Mouse (Mus musculus) megakaryocyte, adult 5-6 weeks (primary cell): Measurements from ENCODE around the gene Tmie. TPM values are rescaled to one million over a fixed set of nuclear protein-coding genes. Genes with fewer than 3 reads are reported as not detected.
"Not testable (repeated sequence)": the region's sequence is repeated elsewhere in the genome, so short reads cannot be mapped to it uniquely, and the experiment has no call there.

Experiments used
- ATAC-seq: 2 replicates; pipeline ENCODE4 v1.8.0; 2016; ENCODE audit warnings: mild to moderate bottlenecking, inconsistent platforms; ENCODE audit not compliant: poor library complexity, severe bottlenecking
- total RNA-seq, 2 experiments: library from RNA; stranded (forward) in 1 of 2; stranded (reverse) in 1 of 2; fragments of 153-499, 151-499 nt in 1 of 2; fragments of 221-1000, 200-1000 nt in 1 of 2; gene quantifications; 2 replicates each; pipeline versions ENCODE4 v1.2.3 to v1.2.4; 2015 to 2017

Gene Tmie
- total RNA-seq, 2 experiments from 2014 or later, result not detected

- peak; percentile 60 for ATAC-seq
Measured at GRCm38 (mm10) chr9:110841438-110841837, 38.5 kb downstream of the Tmie start.

GRCm38 (mm10) chr9:110840905-110841304 lies 39.0 kb downstream of the Tmie start:
- peak; percentile 65 for ATAC-seq

- ATAC-seq, result no peak
Measured at GRCm38 (mm10) chr9:110836112-110836511, 43.8 kb downstream of the Tmie start.

- no peak for ATAC-seq
Measured at GRCm38 (mm10) chr9:110834961-110835360, 45.0 kb downstream of the Tmie start.

GRCm38 (mm10) chr9:110834411-110834810 lies 45.5 kb downstream of the Tmie start, which contains the start of gene Prss45:
Gene Prss45 (plus strand): TSS chr9:110834588.
- ATAC-seq, result no peak

- ATAC-seq, result no peak
Measured at GRCm38 (mm10) chr9:110833021-110833420, 46.9 kb downstream of the Tmie start.

- ATAC-seq, result no peak
Measured at GRCm38 (mm10) chr9:110826390-110826789, 53.5 kb downstream of the Tmie start, which contains the start of gene Prss43. Gene Prss43 (plus strand): TSS chr9:110826690.

- ATAC-seq, result peak; percentile 93
Measured at GRCm38 (mm10) chr9:110825832-110826231, 54.1 kb downstream of the Tmie start.

GRCm38 (mm10) chr9:110825426-110825825 lies 54.5 kb downstream of the Tmie start:
- 0 out of 2 replicates have a peak, but pooled peaks have one; percentile 18 for ATAC-seq

- ATAC-seq, result no peak
Measured at GRCm38 (mm10) chr9:110821436-110821835, 58.5 kb downstream of the Tmie start.

GRCm38 (mm10) chr9:110820546-110820945 lies 59.4 kb downstream of the Tmie start:
- ATAC-seq, result not testable (repeated sequence)

Other genes starting within 250 kb of the Tmie start
- gene Nbeal2, start 226.0 kb downstream of the Tmie start, total RNA-seq (2015), result 42.1 and 52.5 TPM in 2 replicates
- gene Nbeal2, start 226.0 kb downstream of the Tmie start, total RNA-seq (2017), result 29.1 and 35.9 TPM in 2 replicates
- gene Ccdc12, start 223.6 kb downstream of the Tmie start, total RNA-seq (2015), result 204 and 210 TPM in 2 replicates
- 165 and 180 TPM in 2 replicates for gene Ccdc12, start 223.6 kb downstream of the Tmie start, total RNA-seq (2017)
- not detected in 2 replicates for gene Myl3, start 138.3 kb downstream of the Tmie start, total RNA-seq (2015)
- not detected in 2 replicates for gene Myl3, start 138.3 kb downstream of the Tmie start, total RNA-seq (2017)
- gene Pth1r, start 133.0 kb downstream of the Tmie start, total RNA-seq (2015), result not detected in 2 replicates
- 0.77 TPM in 1 of 2 replicates, not detected in the other for gene Pth1r, start 133.0 kb downstream of the Tmie start, total RNA-seq (2017)
- gene Prss42, start 81.9 kb downstream of the Tmie start, total RNA-seq (2015), result not detected in 2 replicates
- not detected in 2 replicates for gene Prss42, start 81.9 kb downstream of the Tmie start, total RNA-seq (2017)
- gene Prss44, start 66.1 kb downstream of the Tmie start, total RNA-seq (2015), result not detected in 2 replicates
- not detected in 2 replicates for gene Prss44, start 66.1 kb downstream of the Tmie start, total RNA-seq (2017)
- gene Prss43, start 53.4 kb downstream of the Tmie start, total RNA-seq (2015), result not detected in 2 replicates
- not detected in 2 replicates for gene Prss43, start 53.4 kb downstream of the Tmie start, total RNA-seq (2017)
- gene Prss45, start 45.5 kb downstream of the Tmie start, total RNA-seq (2015), result not detected in 2 replicates
- gene Prss45, start 45.5 kb downstream of the Tmie start, total RNA-seq (2017), result not detected in 2 replicates
- not detected in 2 replicates for gene Prss46, start 35.6 kb downstream of the Tmie start, total RNA-seq (2015)
- gene Prss46, start 35.6 kb downstream of the Tmie start, total RNA-seq (2017), result not detected in 2 replicates
- gene Prss50, start 22.1 kb downstream of the Tmie start, total RNA-seq (2015), result 1.0 TPM in 1 of 2 replicates, not detected in the other
- 0.15 TPM in 1 of 2 replicates, not detected in the other for gene Prss50, start 22.1 kb downstream of the Tmie start, total RNA-seq (2017)
- 0.29 and 0.48 TPM in 2 replicates for gene Als2cl, start 243 bp downstream of the Tmie start, total RNA-seq (2015)
- 0.61 and 2.9 TPM in 2 replicates for gene Als2cl, start 243 bp downstream of the Tmie start, total RNA-seq (2017)
- not detected in 2 replicates for gene Fam240a, start 36.7 kb upstream of the Tmie start, total RNA-seq (2015)
- gene Fam240a, start 36.7 kb upstream of the Tmie start, total RNA-seq (2017), result not detected in 2 replicates
- not detected in 2 replicates for gene Tdgf1, start 66.0 kb upstream of the Tmie start, total RNA-seq (2015)
- not detected in 2 replicates for gene Tdgf1, start 66.0 kb upstream of the Tmie start, total RNA-seq (2017)
- not detected in 2 replicates for gene Lrrc2, start 71.4 kb upstream of the Tmie start, total RNA-seq (2015)
- gene Lrrc2, start 71.4 kb upstream of the Tmie start, total RNA-seq (2017), result 0.04 TPM in 1 of 2 replicates, not detected in the other
- not detected in 2 replicates for gene Rtp3, start 110.5 kb upstream of the Tmie start, total RNA-seq (2015)
- gene Rtp3, start 110.5 kb upstream of the Tmie start, total RNA-seq (2017), result not detected in 2 replicates
- gene Ltf, start 139.2 kb upstream of the Tmie start, total RNA-seq (2015), result 1,347 and 1,763 TPM in 2 replicates
- 1,568 and 2,380 TPM in 2 replicates for gene Ltf, start 139.2 kb upstream of the Tmie start, total RNA-seq (2017)
- 3.7 and 8.9 TPM in 2 replicates for gene Ccrl2, start 177.4 kb upstream of the Tmie start, total RNA-seq (2015)
- gene Ccrl2, start 177.4 kb upstream of the Tmie start, total RNA-seq (2017), result 4.3 and 11.1 TPM in 2 replicates
- 77.9 and 85.2 TPM in 2 replicates for gene Lrrfip2, start 237.5 kb upstream of the Tmie start, total RNA-seq (2015)
- gene Lrrfip2, start 237.5 kb upstream of the Tmie start, total RNA-seq (2017), result 137 and 138 TPM in 2 replicates